Mouse (Mus musculus) forebrain, embryonic 14.5 days (tissue): ENCODE measurements at regions not wholly inside any gene's neighbourhood (a gene's known extent, or its start where the extent isn't known, plus 50 kb on each side); places are given as distances from the start of the nearest gene placed in this dataset.
A peak's percentile ranks its signal among the peaks of the same experiment; 100 is the strongest.

ENCODE experiments used
- ATAC-seq: fragments of 200-750 bp; cut with Nextera tagmentation; 2 replicates; pipeline ENCODE4 v1.8.0; 2017; ENCODE audit warnings: mild to moderate bottlenecking, moderate library complexity
- DNase-seq: peaks from one replicate; pipeline ENCODE4 v3.0.0-alpha.2; 2015; ENCODE audit warnings: low spot score
- H3K27ac ChIP-seq: fragments of 300-500 bp; sonication (generic); 2 replicates; pipeline ENCODE4 v1.5.1; 2014; ENCODE audit warnings: low read depth, mild to moderate bottlenecking, control low read depth, low read length, moderate library complexity
- H3K27me3 ChIP-seq: fragments of 300-500 bp; sonication (generic); replicated peaks from 2 replicates; pipeline ENCODE4 v1.6.1; 2014; ENCODE audit warnings: low read length, control low read depth, mixed read lengths; ENCODE audit not compliant: control insufficient read depth, insufficient read depth
- H3K36me3 ChIP-seq: fragments of 300-500 bp; sonication (generic); 2 replicates; pipeline ENCODE4 v1.6.1; 2014; ENCODE audit warnings: low read length, control low read depth; ENCODE audit not compliant: control insufficient read depth, insufficient read depth
- H3K4me1 ChIP-seq: fragments of 300-500 bp; sonication (generic); 2 replicates; pipeline ENCODE4 v1.6.1; 2014; ENCODE audit warnings: antibody characterized with exemption, low read length, control low read depth; ENCODE audit not compliant: control insufficient read depth, insufficient read depth
- H3K4me2 ChIP-seq: fragments of 300-500 bp; sonication (generic); 2 replicates; pipeline ENCODE4 v1.6.1; 2014; ENCODE audit warnings: mild to moderate bottlenecking, control low read depth, low read length
- H3K4me3 ChIP-seq: fragments of 300-500 bp; sonication (generic); 2 replicates; pipeline ENCODE4 v1.5.1; 2014; ENCODE audit warnings: low read depth, low read length, control low read depth
- H3K9ac ChIP-seq: fragments of 300-500 bp; sonication (generic); 2 replicates; pipeline ENCODE4 v1.6.1; 2014; ENCODE audit warnings: mild to moderate bottlenecking, low read length, control low read depth, moderate library complexity
- H3K9me3 ChIP-seq: fragments of 300-500 bp; sonication (generic); replicated peaks from 2 replicates; pipeline ENCODE4 v1.6.1; 2016; ENCODE audit warnings: low read length, control low read depth, mixed read lengths; ENCODE audit not compliant: control insufficient read depth
- WGBS: fragments of 180-500 bp; shearing (Covaris S2); extraction: QIAGEN DNeasy Blood & Tissue Kit; methylation state at CpG from one replicate; pipeline ENCODE4 v1.1.7; 2014; 5-methylcytosine and 5-hydroxymethylcytosine counted together

- peak overlapping the region; percentile 16; the same call in 1 of the 2 replicates for H3K27ac ChIP-seq
- no peaks in the 10 kb centered on the region for H3K27me3 ChIP-seq
- H3K9ac ChIP-seq: no peak overlapping the region
- no peak overlapping the region for H3K4me2 ChIP-seq
- peak; percentile 65 for ATAC-seq
- H3K36me3 ChIP-seq: no peaks in the 10 kb centered on the region
- no peak for DNase-seq
- H3K4me1 ChIP-seq: no peaks in the 10 kb centered on the region; the same call in 1 of the 2 replicates
- H3K9me3 ChIP-seq: no peaks in the 10 kb centered on the region
- H3K4me3 ChIP-seq: no peak overlapping the region
Observed at GRCm38 (mm10) chr4:72329026-72329390, 128.3 kb upstream of the Tle1 start.

GRCm38 (mm10) chr4:72328282-72329025, 127.7 kb upstream of the Tle1 start:
- Histone ChIP-seq H3K27me3 (no peaks in the 10 kb centered on the region), H3K9ac (no peak overlapping the region), H3K36me3 (no peaks in the 10 kb centered on the region), H3K4me3 (no peak overlapping the region), H3K27ac (peak overlapping the region; percentile 16; the same call in 1 of the 2 replicates), H3K9me3 (no peaks in the 10 kb centered on the region), H3K4me1 (no peaks in the 10 kb centered on the region; the same call in 1 of the 2 replicates), H3K4me2 (no peak overlapping the region)
- DNase-seq (peak; percentile 96), ATAC-seq (peak; percentile 98)
- WGBS: 27% methylated on average over 2 of the region's 2 CpGs

GRCm38 (mm10) chr4:72324913-72325312, 124.2 kb upstream of the Tle1 start:
- no peak overlapping the region for H3K4me2 ChIP-seq
- no peaks in the 10 kb centered on the region for H3K27me3 ChIP-seq
- H3K4me3 ChIP-seq: no peak overlapping the region
- H3K36me3 ChIP-seq: no peaks in the 10 kb centered on the region
- ATAC-seq (no peak), DNase-seq (no peak)
- no peak overlapping the region for H3K27ac ChIP-seq
- no peaks in the 10 kb centered on the region for H3K9me3 ChIP-seq
- H3K4me1 ChIP-seq: no peaks in the 10 kb centered on the region; the same call in 1 of the 2 replicates
- H3K9ac ChIP-seq: no peak overlapping the region

GRCm38 (mm10) chr4:72285112-72285675, 84.5 kb upstream of the Tle1 start:
- peak; percentile 63 for ATAC-seq
- Histone ChIP-seq H3K27me3 (no peaks in the 10 kb centered on the region), H3K4me1 (no peaks in the 10 kb centered on the region), H3K4me3 (no peak overlapping the region), H3K36me3 (no peaks in the 10 kb centered on the region), H3K9me3 (no peaks in the 10 kb centered on the region), H3K27ac (no peak overlapping the region), H3K4me2 (no peak overlapping the region), H3K9ac (no peak overlapping the region)
- peak; percentile 32 for DNase-seq
- 41% methylated on average over 1 of the region's 1 CpGs for WGBS

GRCm38 (mm10) chr4:72250531-72250930, 49.8 kb upstream of the Tle1 start:
- no peak overlapping the region for H3K4me2 ChIP-seq
- H3K27ac ChIP-seq: no peak overlapping the region
- no peak overlapping the region for H3K9ac ChIP-seq
- DNase-seq: no peak
- H3K4me3 ChIP-seq: no peak overlapping the region
- no peaks in the 10 kb centered on the region for H3K9me3 ChIP-seq
- ATAC-seq: no peak
- H3K27me3 ChIP-seq: no peaks in the 10 kb centered on the region
- H3K4me1 ChIP-seq: no peaks in the 10 kb centered on the region
- H3K36me3 ChIP-seq: no peaks in the 10 kb centered on the region
- 80% methylated on average over 1 of the region's 1 CpGs for WGBS
